Mouse (Mus musculus) liver, embryonic 14.5 days (tissue): ENCODE results near the gene Atp5f1.

ENCODE experiments used
- CTCF ChIP-seq: IDR thresholded peaks from 2 replicates; pipeline ENCODE4 v1.5.1; 2016; ENCODE audit warnings: antibody characterized with exemption, low read depth, control low read depth
- EP300 ChIP-seq: IDR thresholded peaks from 2 replicates; pipeline ENCODE4 v1.6.1; 2016; ENCODE audit warnings: antibody characterized with exemption, low read depth

- no peak for TF ChIP-seq EP300
- TF ChIP-seq CTCF, result no peak
Measured at GRCm38 (mm10) chr3:105912097-105912880, 47.6 kb downstream of the Atp5f1 start.
